Mouse (Mus musculus): ENCODE measurements at regions not wholly inside any gene's neighbourhood (a gene's known extent, or its start where the extent isn't known, plus 50 kb on each side); places are given as distances from the start of the nearest gene placed in this dataset.

DNA sequence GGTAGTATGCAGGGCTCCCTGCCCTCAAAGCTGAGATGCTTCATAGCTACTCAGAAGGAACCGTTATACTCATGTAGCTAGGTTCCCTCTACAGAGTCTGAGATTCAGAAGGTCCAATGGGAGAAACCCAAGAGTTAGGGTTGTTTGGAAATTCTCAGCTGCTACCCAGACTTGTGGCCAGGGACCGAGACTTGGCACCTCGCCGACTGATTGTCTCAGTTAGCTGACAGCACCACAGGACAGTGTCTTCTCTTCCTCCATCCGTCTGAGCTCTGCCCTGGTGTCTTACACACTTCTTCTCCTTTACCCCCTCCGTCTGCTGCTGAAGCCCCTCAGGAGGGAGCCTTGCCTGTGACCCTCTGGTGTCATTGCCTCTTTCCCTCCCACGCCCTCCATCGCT is 329.6 kb upstream of the Prox1 start:
- no peak for DNase-seq

DNA sequence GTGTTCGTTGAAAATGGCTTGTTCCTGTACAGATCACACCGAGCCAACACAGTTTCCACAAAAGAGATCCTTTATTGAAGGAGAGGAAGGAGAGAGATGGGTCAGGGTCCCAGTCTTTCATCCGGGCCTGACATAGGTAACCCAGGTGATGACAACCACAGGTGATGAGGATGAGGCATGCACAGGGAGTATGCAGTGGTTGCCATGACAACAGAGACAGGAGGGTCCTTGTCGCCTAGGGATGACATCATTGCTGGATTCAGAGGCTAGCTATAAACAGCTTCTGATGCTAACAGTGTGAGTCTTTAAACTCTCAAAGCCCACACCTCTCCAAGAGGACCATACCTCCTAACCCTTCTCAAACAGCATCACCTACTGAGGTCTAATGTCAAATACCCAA is 327.0 kb upstream of the Prox1 start:
- no peak for DNase-seq

- no peak for DNase-seq
These were observed 325.4 kb upstream of the Prox1 start for GRCm38 (mm10) chr1:190495741-190496520.

GRCm38 (mm10) chr1:190486551-190487104 is 316.1 kb upstream of the Prox1 start:
- DNase-seq: no peak

- DNase-seq: no peak
These were observed 312.9 kb upstream of the Prox1 start for GRCm38 (mm10) chr1:190483366-190483765.

DNA sequence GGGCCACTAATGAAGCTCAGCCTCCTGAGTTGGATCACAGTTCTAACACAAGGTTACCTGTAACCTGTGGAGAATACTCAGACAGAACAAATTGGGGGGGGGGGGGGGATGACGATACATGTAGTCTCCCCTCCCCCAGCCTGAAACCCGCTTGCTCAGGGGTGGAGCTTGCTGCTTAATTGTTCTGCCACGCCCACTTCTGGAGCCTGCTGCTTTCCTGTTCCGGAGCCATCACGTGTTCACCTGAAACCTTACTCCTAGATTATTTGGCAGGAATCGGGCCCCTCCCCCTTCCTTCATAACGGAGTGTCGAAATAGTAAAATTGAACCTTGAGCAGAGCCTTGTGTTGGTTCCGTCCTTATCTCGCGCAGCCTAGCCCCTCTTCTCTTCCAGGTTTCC is 310.6 kb upstream of the Prox1 start:
- no peak for DNase-seq

DNA sequence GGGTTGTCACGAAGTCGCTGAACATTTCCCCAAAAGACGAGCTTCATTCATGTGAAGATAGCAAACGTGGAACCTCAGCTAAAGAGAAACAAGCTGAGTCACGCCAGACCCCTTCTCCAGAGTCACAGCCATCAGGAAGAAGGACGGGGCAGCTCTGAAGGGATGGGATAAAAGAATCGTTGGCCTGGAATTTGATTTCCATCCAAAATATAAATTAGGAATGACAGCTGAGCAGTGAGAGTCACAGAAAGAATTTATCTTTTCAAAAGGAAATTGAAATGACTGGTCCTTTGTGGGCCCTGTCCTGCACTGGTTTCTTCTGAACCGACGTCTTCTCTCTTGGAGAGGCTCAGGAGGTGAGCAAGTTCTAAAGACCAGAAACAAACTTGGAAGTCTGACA is 310.1 kb upstream of the Prox1 start:
- no peak for DNase-seq

GRCm38 (mm10) chr1:190472761-190473160 is 302.2 kb upstream of the Prox1 start:
- no peak for DNase-seq

GRCm38 (mm10) chr1:190470336-190470735 is 299.8 kb upstream of the Prox1 start:
- no peak for DNase-seq

- no peak for DNase-seq
These were observed 287.1 kb upstream of the Prox1 start for GRCm38 (mm10) chr1:190457541-190458061.

- DNase-seq: no peak
These were observed 283.0 kb upstream of the Prox1 start for GRCm38 (mm10) chr1:190453549-190453948.

GRCm38 (mm10) chr1:190452115-190452842 is 281.8 kb upstream of the Prox1 start:
- no peak for DNase-seq

DNA sequence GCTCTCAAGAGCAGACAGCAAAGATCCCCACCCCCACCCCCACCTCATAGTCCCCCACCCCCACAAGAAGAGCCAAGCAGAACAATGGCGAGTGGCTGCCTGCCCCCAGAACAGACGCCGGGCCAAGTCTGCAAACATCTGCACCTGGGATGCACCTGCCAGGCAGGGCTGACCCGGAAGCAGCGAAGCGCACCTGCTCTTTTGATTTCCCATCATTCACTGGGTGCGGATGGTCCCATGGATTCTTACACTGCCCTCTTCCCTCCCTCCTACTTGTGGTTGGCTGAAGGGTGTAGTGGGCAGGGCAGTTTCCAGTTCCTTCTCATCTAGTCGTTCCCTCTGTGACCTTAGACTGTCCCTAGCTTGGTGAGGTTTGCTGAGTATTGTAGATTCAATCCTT is 277.7 kb upstream of the Prox1 start:
- no peak for DNase-seq

GRCm38 (mm10) chr1:190447253-190447652 is 276.7 kb upstream of the Prox1 start:
- DNase-seq: no peak

GRCm38 (mm10) chr1:190446676-190447075 is 276.2 kb upstream of the Prox1 start:
- no peak for DNase-seq

DNA sequence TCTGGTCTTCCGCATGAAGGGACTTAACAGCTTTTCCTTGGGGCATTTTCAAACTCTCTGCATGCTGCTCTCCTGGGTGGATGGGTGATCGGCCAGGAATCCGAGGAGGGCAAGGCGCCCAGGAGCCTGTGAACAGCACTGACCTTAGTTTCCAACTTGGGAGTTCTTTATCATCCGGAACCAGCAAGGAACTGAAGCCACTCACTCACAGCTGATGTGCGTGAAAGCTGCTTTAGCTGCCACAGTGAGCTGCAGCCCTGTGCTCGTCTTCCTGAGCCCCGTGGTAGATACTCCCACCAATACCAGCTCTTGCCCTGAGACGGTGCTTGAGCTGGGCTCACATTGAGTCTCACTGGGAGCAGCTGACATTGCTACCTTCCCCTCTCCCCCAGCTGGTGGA is 273.9 kb upstream of the Prox1 start:
- no peak for DNase-seq

- DNase-seq: no peak
These were observed 272.7 kb upstream of the Prox1 start for GRCm38 (mm10) chr1:190443234-190443633.

GRCm38 (mm10) chr1:190442166-190442565 is 271.7 kb upstream of the Prox1 start:
- DNase-seq: no peak

- DNase-seq: no peak
These were observed 268.3 kb upstream of the Prox1 start for GRCm38 (mm10) chr1:190438789-190439188.

GRCm38 (mm10) chr1:190422874-190423273 is 252.4 kb upstream of the Prox1 start:
- DNase-seq: no peak

- DNase-seq: no peak
These were observed 249.2 kb upstream of the Prox1 start for GRCm38 (mm10) chr1:190419709-190420108.

DNA sequence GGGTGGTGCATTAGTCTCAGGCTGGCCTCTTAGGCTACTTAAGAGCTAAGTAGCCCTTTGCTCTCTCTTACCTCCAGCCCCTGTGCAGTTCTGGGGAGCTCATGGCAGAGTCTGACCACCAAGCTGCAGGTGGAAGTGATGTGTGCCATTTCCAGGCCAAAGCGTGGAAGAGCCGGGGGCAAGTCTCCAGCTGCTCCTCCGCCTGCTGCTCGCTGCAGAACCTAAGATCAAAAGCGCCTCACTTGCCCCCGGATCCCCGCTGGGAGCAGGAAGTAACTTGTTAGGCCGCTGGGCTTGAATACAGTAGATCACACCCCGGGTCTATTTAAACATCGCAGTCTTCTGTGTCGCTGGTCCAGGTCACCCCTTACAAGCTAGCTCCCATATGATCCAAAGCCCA is 246.8 kb upstream of the Prox1 start:
- DNase-seq: no peak

- DNase-seq: no peak
These were observed 241.2 kb upstream of the Prox1 start for GRCm38 (mm10) chr1:190411756-190412155.

GRCm38 (mm10) chr1:190403335-190403734 is 232.8 kb upstream of the Prox1 start:
- DNase-seq: no peak
